8 mouse cellular contexts compared by ENCODE assay signal in genomic region chr6:53572979-53573710, GRCm38 (mm10).
DNase-seq lines count a peak whose midpoint lies in the region; ATAC-seq and TF ChIP-seq lines count a peak whose summit lies in the region.

No protein-coding gene starts in this region.

- H3K4me3 ChIP-seq in forebrain, embryonic 13.5 days = peak overlapping the region; percentile 37
- H3K4me3 ChIP-seq in heart, embryonic 15.5 days = peak overlapping the region; percentile 58
- H3K4me3 ChIP-seq in liver, embryonic 12.5 days = no peak overlapping the region
- peak overlapping the region; percentile 46 for H3K4me3 ChIP-seq in myocyte

- no peaks in the 10 kb centered on the region for H3K79me2 ChIP-seq in myocyte (ENCODE audit: control insufficient read depth, insufficient read depth)

- ATAC-seq in cerebellum, adult (ENCODE audit: insufficient number of reproducible peaks, low FRiP score, low TSS enrichment) = peak; percentile 94
- peak; percentile 96 for ATAC-seq in forebrain, embryonic 13.5 days
- peak; percentile 96 for ATAC-seq in heart, embryonic 15.5 days (replicated peaks; ENCODE audit: insufficient number of reproducible peaks, insufficient read depth, low FRiP score, low read depth)
- no peak for ATAC-seq in liver, embryonic 12.5 days

- no peaks in the 10 kb centered on the region for H3K36me3 ChIP-seq in forebrain, embryonic 13.5 days (ENCODE audit: poor library complexity, severe bottlenecking)
- H3K36me3 ChIP-seq in heart, embryonic 15.5 days = no peaks in the 10 kb centered on the region
- no peaks in the 10 kb centered on the region for H3K36me3 ChIP-seq in liver, embryonic 12.5 days
- H3K36me3 ChIP-seq in myocyte (ENCODE audit: control insufficient read depth, insufficient read depth) = no peaks in the 10 kb centered on the region

- WGBS in forebrain, embryonic 13.5 days = 2% methylated on average over 15 of the region's 16 CpGs
- WGBS in heart, embryonic 15.5 days = 2% methylated on average over 15 of the region's 16 CpGs
- WGBS in liver, embryonic 12.5 days (ENCODE audit: insufficient replicate concordance) = 6% methylated on average over 15 of the region's 16 CpGs

- no peaks in the 10 kb centered on the region for H3K27me3 ChIP-seq in forebrain, embryonic 13.5 days
- H3K27me3 ChIP-seq in heart, embryonic 15.5 days = no peaks in the 10 kb centered on the region
- 0 out of 2 replicates have a peak, but pooled peaks cover 12% of the 10 kb centered on the region for H3K27me3 ChIP-seq in liver, embryonic 12.5 days (replicated peaks)
- H3K27me3 ChIP-seq in myocyte (ENCODE audit: control insufficient read depth, insufficient read depth, insufficient read length) = no peaks in the 10 kb centered on the region

- H3K27ac ChIP-seq in forebrain, embryonic 13.5 days = peak overlapping the region; percentile 87
- peak overlapping the region; percentile 92 for H3K27ac ChIP-seq in heart, embryonic 15.5 days
- no peak overlapping the region for H3K27ac ChIP-seq in liver, embryonic 12.5 days

- peak overlapping the region; percentile 65 for H3K9ac ChIP-seq in forebrain, embryonic 13.5 days
- peak overlapping the region; percentile 66 for H3K9ac ChIP-seq in heart, embryonic 15.5 days
- H3K9ac ChIP-seq in liver, embryonic 12.5 days = no peak overlapping the region

- H3K4me1 ChIP-seq in forebrain, embryonic 13.5 days = peaks cover 61% of the 10 kb centered on the region
- H3K4me1 ChIP-seq in heart, embryonic 15.5 days (replicated peaks) = peaks cover 45% of the 10 kb centered on the region
- H3K4me1 ChIP-seq in liver, embryonic 12.5 days = 0 out of 2 replicates have a peak, but pooled peaks cover 6% of the 10 kb centered on the region

- no peak overlapping the region for H3ac ChIP-seq in myocyte (ENCODE audit: control insufficient read depth, insufficient read length)

- peak; percentile 94 for DNase-seq in 416B (ENCODE audit: low read depth)
- DNase-seq in kidney, postnatal 25 days = peak; percentile 85 to 88
- DNase-seq in telencephalon, adult 2 months (ENCODE audit: low read depth, low spot score) = peak; percentile 94

- peak overlapping the region; percentile 65 for H3K4me2 ChIP-seq in forebrain, embryonic 13.5 days
- H3K4me2 ChIP-seq in heart, embryonic 15.5 days = peak overlapping the region; percentile 72
- peak overlapping the region; percentile 46 for H3K4me2 ChIP-seq in liver, embryonic 12.5 days
- H3K4me2 ChIP-seq in myocyte (ENCODE audit: low read depth) = peak overlapping the region; percentile 79

- H3K9me3 ChIP-seq in forebrain, embryonic 13.5 days (replicated peaks) = no peaks in the 10 kb centered on the region
- H3K9me3 ChIP-seq in heart, embryonic 15.5 days (replicated peaks) = no peaks in the 10 kb centered on the region
- no peaks in the 10 kb centered on the region for H3K9me3 ChIP-seq in liver, embryonic 12.5 days (replicated peaks)

- TF ChIP-seq POLR2A in myocyte (IDR thresholded peaks at IDR 0.05; ENCODE audit: insufficient read length, low read depth) = no peak

TF ChIP-seq in myocyte, 11 proteins besides CTCF, POLR2A, EP300 and RAD21:
- no peak for TF ChIP-seq REST (IDR thresholded peaks at IDR 0.05; ENCODE audit: insufficient read depth, insufficient read length)
- no peak for TF ChIP-seq TCF3 (IDR thresholded peaks at IDR 0.05; ENCODE audit: insufficient read length, low read depth)
- TF ChIP-seq E2F4 (IDR thresholded peaks at IDR 0.05; ENCODE audit: insufficient read depth) = no peak
- peak; percentile 32 for TF ChIP-seq SRF (IDR thresholded peaks at IDR 0.05; ENCODE audit: control insufficient read depth, insufficient read length, low read depth)
- peak; percentile 58; the same call in 1 of the 2 replicates for TF ChIP-seq CEBPB (IDR thresholded peaks at IDR 0.05; ENCODE audit: insufficient read depth, poor library complexity, severe bottlenecking)
- TF ChIP-seq USF1 (IDR thresholded peaks at IDR 0.05; ENCODE audit: low read depth) = no peak
- no peak for TF ChIP-seq MYOD1 (IDR thresholded peaks at IDR 0.05; ENCODE audit: control insufficient read depth in 1 of 3, insufficient read length in 2 of 3, low read depth in 2 of 3)
